ENCODE assay signal across 21 mouse cellular contexts in genomic region chr2:124558021-124558420, GRCm38 (mm10).
DNase-seq lines count a peak whose midpoint lies in the region; ATAC-seq and TF ChIP-seq lines count a peak whose summit lies in the region.
"Had no signal": no experiment of that assay in that cellular context is flagged by ENCODE, and none has a peak within 500 bp of the region (broad histone marks: within the 10 kb centered on the region; RNA-seq: fewer than 3 reads in every experiment).

No protein-coding gene starts in this region.

- no peak overlapping the region for H3K4me3 ChIP-seq in lung, embryonic 14.5 days (ENCODE audit: low read depth, low read length)
- H3K4me3 ChIP-seq in lung, adult 2 months (replicated peaks; ENCODE audit: extremely low read depth, low read depth, low read length): no peak overlapping the region
- H3K4me3 ChIP-seq in megakaryocyte, embryonic 14.5 days (replicated peaks): peak overlapping the region; percentile 6
- H3K4me3 ChIP-seq: embryonic facial prominence, embryonic 13.5 days; embryonic facial prominence, embryonic 15.5 days; erythroblast, embryonic 14.5 days; forebrain, embryonic 10.5 days; forebrain, embryonic 12.5 days had no signal

- no peaks in the 10 kb centered on the region for H3K27me3 ChIP-seq in lung, embryonic 14.5 days (ENCODE audit: insufficient read depth, low read length)
- peaks cover 2% of the 10 kb centered on the region for H3K27me3 ChIP-seq in megakaryocyte, embryonic 14.5 days (replicated peaks)
- H3K27me3 ChIP-seq: embryonic facial prominence, embryonic 13.5 days; embryonic facial prominence, embryonic 15.5 days; forebrain, embryonic 12.5 days had no signal

- DNase-seq in cerebellum, postnatal 14 days: peak; percentile 33 to 64
- no peak for DNase-seq in cerebellum, postnatal 36 days
- DNase-seq in lung, embryonic 14.5 days: peak; percentile 38
- no peak for DNase-seq in lung, adult 2 months
- DNase-seq: adrenal gland, adult 2 months; adrenal gland, postnatal 10 days; adrenal gland, postnatal 25 days; cerebellum, adult 11-12 months; cerebellum, adult 2 months; cerebellum, adult 9-10 months; cerebellum, postnatal 25 days; embryo, embryonic 11 days had no signal

- TF ChIP-seq POLR2A in lung, adult 2 months (IDR thresholded peaks at IDR 0.05; ENCODE audit: borderline replicate concordance, extremely low read depth, low read depth, low read length): no peak

- no peak for ATAC-seq in lung, embryonic 14.5 days (ENCODE audit: insufficient read depth)
- ATAC-seq in megakaryocyte, adult 5-6 weeks (ENCODE audit: poor library complexity, severe bottlenecking): no peak
- ATAC-seq: forebrain, embryonic 14.5 days; forebrain, embryonic 16.5 days had no signal

- no peaks in the 10 kb centered on the region for H3K9me3 ChIP-seq in lung, embryonic 14.5 days (ENCODE audit: low read depth, low read length)
- H3K9me3 ChIP-seq in megakaryocyte, embryonic 14.5 days: no peaks in the 10 kb centered on the region
- H3K9me3 ChIP-seq: embryonic facial prominence, embryonic 13.5 days; embryonic facial prominence, embryonic 15.5 days; forebrain, embryonic 10.5 days; forebrain, embryonic 12.5 days had no signal

- H3K4me2 ChIP-seq in lung, embryonic 14.5 days: no peak overlapping the region
- H3K4me2 ChIP-seq: embryonic facial prominence, embryonic 13.5 days; embryonic facial prominence, embryonic 15.5 days; forebrain, embryonic 12.5 days had no signal

- no peaks in the 10 kb centered on the region for H3K36me3 ChIP-seq in lung, embryonic 14.5 days (ENCODE audit: insufficient read depth)
- no peaks in the 10 kb centered on the region for H3K36me3 ChIP-seq in megakaryocyte, embryonic 14.5 days (replicated peaks; ENCODE audit: low read length)
- H3K36me3 ChIP-seq: embryonic facial prominence, embryonic 13.5 days; embryonic facial prominence, embryonic 15.5 days; forebrain, embryonic 10.5 days; forebrain, embryonic 12.5 days had no signal

- H3K9ac ChIP-seq in lung, embryonic 14.5 days: no peak overlapping the region
- H3K9ac ChIP-seq: embryonic facial prominence, embryonic 13.5 days; embryonic facial prominence, embryonic 15.5 days; forebrain, embryonic 12.5 days had no signal

- H3K4me1 ChIP-seq in lung, embryonic 14.5 days (ENCODE audit: insufficient read depth): peaks cover 7% of the 10 kb centered on the region; the same call in 1 of the 2 replicates
- peaks cover 13% of the 10 kb centered on the region for H3K4me1 ChIP-seq in lung, adult 2 months (ENCODE audit: control insufficient read depth, insufficient read depth, low read length)
- H3K4me1 ChIP-seq in megakaryocyte, embryonic 14.5 days: peaks cover 13% of the 10 kb centered on the region
- H3K4me1 ChIP-seq: forebrain, embryonic 12.5 days had no signal

- 78% methylated on average over 7 of the region's 7 CpGs for WGBS in lung, embryonic 14.5 days
- 89% methylated on average over 7 of the region's 7 CpGs for WGBS in lung, adult 2 months

- no peak for TF ChIP-seq CTCF in lung, embryonic 14.5 days (IDR thresholded peaks at IDR 0.05; ENCODE audit: low read depth)
- no peak for TF ChIP-seq CTCF in lung, adult 2 months (IDR thresholded peaks at IDR 0.05; ENCODE audit: insufficient read depth, low read length)

- no peak overlapping the region for H3K27ac ChIP-seq in lung, embryonic 14.5 days (ENCODE audit: low read depth)
- H3K27ac ChIP-seq: embryonic facial prominence, embryonic 13.5 days; embryonic facial prominence, embryonic 15.5 days; forebrain, embryonic 10.5 days; forebrain, embryonic 12.5 days had no signal

Comparison
In these comparisons a context has a peak if more than half of its experiments do, and no peak if none do; other contexts are left out.
1. DNase-seq: peak in cerebellum, postnatal 14 days (2 of 2) and lung, embryonic 14.5 days (single experiment); none in cerebellum, postnatal 36 days (0 of 2) and lung, adult 2 months (single experiment).